Mouse (Mus musculus) bone marrow, adult 2 months (tissue): Measurements from ENCODE around the gene Tspan15.

Experiments
- CTCF ChIP-seq: fragments of 200-500 bp; IDR thresholded peaks from 2 replicates; pipeline ENCODE4 v1.5.1; 2011; ENCODE audit warnings: low read length, control low read depth; ENCODE audit not compliant: control insufficient read depth, insufficient read depth
- POLR2A ChIP-seq: fragments of 200-500 bp; IDR thresholded peaks from 2 replicates; pipeline ENCODE4 v1.6.1; 2011; ENCODE audit warnings: low read depth, mild to moderate bottlenecking, control low read depth, low read length, borderline replicate concordance; ENCODE audit not compliant: control insufficient read depth

DNA sequence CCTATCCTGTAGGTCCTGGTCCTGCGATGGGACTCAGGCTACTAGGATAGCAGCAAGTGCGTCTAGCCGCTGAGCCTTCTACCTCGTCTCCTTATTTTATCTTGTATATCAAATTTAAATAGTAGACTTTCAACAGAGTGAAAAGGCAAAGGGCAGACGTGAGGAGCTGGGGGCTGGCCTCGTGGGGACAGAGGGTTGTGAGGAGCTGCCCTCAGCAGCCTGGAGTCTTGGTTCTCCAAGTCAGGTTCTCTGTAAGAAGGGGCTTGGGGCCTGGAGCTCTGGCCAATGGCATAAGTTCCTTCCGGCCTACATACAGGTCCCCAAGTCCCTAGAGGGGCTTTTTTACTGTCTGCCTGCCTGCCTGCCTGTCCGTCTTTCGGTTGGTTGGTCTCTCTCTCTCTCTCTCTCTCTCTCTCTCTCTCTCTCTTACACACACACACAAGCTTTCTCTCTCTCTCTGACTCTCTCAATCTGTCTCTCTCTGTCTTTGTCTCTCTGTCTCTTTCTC lies 57.1 kb downstream of the Tspan15 start:
- TF ChIP-seq CTCF = no peak
- no peak for TF ChIP-seq POLR2A
